ENCODE assay signal across 8 mouse cellular contexts in genomic region chr4:118178952-118179466, GRCm38 (mm10). TPM values are rescaled to one million over a fixed set of nuclear protein-coding genes. Genes with fewer than 3 reads are reported as not detected.
DNase-seq lines count a peak whose midpoint lies in the region; ATAC-seq and TF ChIP-seq lines count a peak whose summit lies in the region.

No protein-coding gene starts in this region.

- H3K36me3 ChIP-seq in heart, embryonic 16.5 days (ENCODE audit: control insufficient read depth, insufficient read depth): peaks cover 33% of the 10 kb centered on the region
- peaks cover 28% of the 10 kb centered on the region for H3K36me3 ChIP-seq in hindbrain, postnatal 0 days (ENCODE audit: insufficient read depth, low read length)
- H3K36me3 ChIP-seq in midbrain, embryonic 15.5 days (replicated peaks): peaks cover 29% of the 10 kb centered on the region

- TF ChIP-seq CTCF in bone marrow macrophage, adult 2 months (IDR thresholded peaks at IDR 0.05; ENCODE audit: low read depth, low read length): no peak
- TF ChIP-seq CTCF in hindbrain, postnatal 0 days (IDR thresholded peaks at IDR 0.05; ENCODE audit: low read depth): no peak

- H3K4me3 ChIP-seq in heart, embryonic 16.5 days (ENCODE audit: low read length): peak overlapping the region; percentile 88
- H3K4me3 ChIP-seq in bone marrow macrophage, adult 2 months (ENCODE audit: insufficient read depth, low read length): peak overlapping the region; percentile 77
- peak overlapping the region; percentile 82 for H3K4me3 ChIP-seq in hindbrain, postnatal 0 days (ENCODE audit: low read length)
- peak overlapping the region; percentile 78 for H3K4me3 ChIP-seq in midbrain, embryonic 15.5 days

- H3K9ac ChIP-seq in heart, embryonic 16.5 days (ENCODE audit: low read length): peak overlapping the region; percentile 93
- H3K9ac ChIP-seq in hindbrain, postnatal 0 days (replicated peaks; ENCODE audit: low read length): peak overlapping the region; percentile 77
- H3K9ac ChIP-seq in midbrain, embryonic 15.5 days: peak overlapping the region; percentile 78

- under 1% methylated on average over 12 of the region's 12 CpGs for WGBS in heart, embryonic 16.5 days
- under 1% methylated on average over 12 of the region's 12 CpGs for WGBS in hindbrain, postnatal 0 days
- 1% methylated on average over 12 of the region's 12 CpGs for WGBS in midbrain, embryonic 15.5 days

- peak overlapping the region; percentile 71 for H3K27ac ChIP-seq in heart, embryonic 16.5 days (ENCODE audit: low read length)
- H3K27ac ChIP-seq in bone marrow macrophage, adult 2 months (ENCODE audit: insufficient read depth, low read depth, low read length): peak overlapping the region; percentile 16
- peak overlapping the region; percentile 95 for H3K27ac ChIP-seq in hindbrain, postnatal 0 days
- H3K27ac ChIP-seq in midbrain, embryonic 15.5 days: peak overlapping the region; percentile 99

- intact Hi-C loops in heart, postnatal 14 days (cut with DNase I): no loop called here

- TF ChIP-seq POLR2A in bone marrow macrophage, adult 2 months (IDR thresholded peaks at IDR 0.05; ENCODE audit: borderline replicate concordance, low read depth, low read length): no peak

- no peak for DNase-seq in heart, postnatal 14 days
- DNase-seq in hindbrain, postnatal 0 days (ENCODE audit: low spot score): no peak
- no peak for DNase-seq in gastrocnemius, adult 8-10 months (ENCODE audit: low spot score in 2 of 2)
- no peak for DNase-seq in gastrocnemius, adult 18-20 months (ENCODE audit: low spot score)
- no peak for DNase-seq in cerebellum, adult 9-11 months

- H3K9me3 ChIP-seq in heart, embryonic 16.5 days (replicated peaks; ENCODE audit: control insufficient read depth, low read length): no peaks in the 10 kb centered on the region
- no peaks in the 10 kb centered on the region for H3K9me3 ChIP-seq in hindbrain, postnatal 0 days (ENCODE audit: low read length)
- no peaks in the 10 kb centered on the region for H3K9me3 ChIP-seq in midbrain, embryonic 15.5 days

- ATAC-seq in heart, embryonic 16.5 days (replicated peaks; ENCODE audit: extremely low read depth, insufficient read depth, low FRiP score): no peak
- ATAC-seq in hindbrain, postnatal 0 days: no peak
- no peak for ATAC-seq in midbrain, embryonic 15.5 days (replicated peaks)

- no peaks in the 10 kb centered on the region for H3K27me3 ChIP-seq in heart, embryonic 16.5 days (ENCODE audit: control insufficient read depth, insufficient read depth, low read length)
- no peaks in the 10 kb centered on the region for H3K27me3 ChIP-seq in hindbrain, postnatal 0 days (ENCODE audit: insufficient read depth, low read length)
- no peaks in the 10 kb centered on the region for H3K27me3 ChIP-seq in midbrain, embryonic 15.5 days (replicated peaks)

- H3K4me2 ChIP-seq in heart, embryonic 16.5 days (ENCODE audit: low read depth, low read length): peak overlapping the region; percentile 78
- H3K4me2 ChIP-seq in hindbrain, postnatal 0 days (ENCODE audit: low read depth, low read length): peak overlapping the region; percentile 61
- peak overlapping the region; percentile 73 for H3K4me2 ChIP-seq in midbrain, embryonic 15.5 days

- H3K4me1 ChIP-seq in heart, embryonic 16.5 days (ENCODE audit: control insufficient read depth, insufficient read depth, low read length): peaks cover 12% of the 10 kb centered on the region
- peaks cover 11% of the 10 kb centered on the region for H3K4me1 ChIP-seq in bone marrow macrophage, adult 2 months (ENCODE audit: control insufficient read depth, insufficient read depth, low read length)
- peaks cover 4% of the 10 kb centered on the region; the same call in 1 of the 2 replicates for H3K4me1 ChIP-seq in hindbrain, postnatal 0 days (ENCODE audit: insufficient read depth, low read length)
- H3K4me1 ChIP-seq in midbrain, embryonic 15.5 days: peaks cover 16% of the 10 kb centered on the region

RNA-seq across cellular contexts. Expression of gene Kdm4a, which starts 0.8 kb away (rescaled TPM):
- 19.0 and 19.4 TPM in 2 replicates for polyA plus RNA-seq in heart, embryonic 16.5 days (2015; fragmentation: Nextera tagmentation; extraction: Ambion mirVana)
- 10 to 100 TPM; 34.8 to 36.6 TPM for total RNA-seq in heart, postnatal 14 days (2021)
- 26.0 and 30.9 TPM in 2 replicates for polyA plus RNA-seq in bone marrow macrophage, adult 2 months (2012; ENCODE audit: insufficient read depth, insufficient read length, missing spikeins)
- total RNA-seq in hindbrain, postnatal 0 days (2014; rRNA removed): 87.1 and 93.7 TPM in 2 replicates
- polyA plus RNA-seq in hindbrain, postnatal 0 days (2015; fragmentation: Nextera tagmentation; extraction: Ambion mirVana): 32.5 and 33.6 TPM in 2 replicates
- 51.8 and 53.8 TPM in 2 replicates for polyA plus RNA-seq in midbrain, embryonic 15.5 days (2015; fragmentation: Nextera tagmentation; extraction: Ambion mirVana)
- 10 to 100 TPM; 15.2 to 18.1 (median 16.4) TPM for total RNA-seq in gastrocnemius, adult 8-10 months (2022)
- 10 to 100 TPM; 18.0 to 18.8 TPM for total RNA-seq in gastrocnemius, adult 18-20 months (2021)

RNA-seq across cellular contexts. Expression of gene St3gal3, which starts 44.3 kb away (rescaled TPM):
- polyA plus RNA-seq in heart, embryonic 16.5 days (2015; fragmentation: Nextera tagmentation; extraction: Ambion mirVana): 7.8 and 8.9 TPM in 2 replicates
- 10 to 100 TPM; 44.5 to 48.1 TPM for total RNA-seq in heart, postnatal 14 days (2021)
- 15.1 and 18.6 TPM in 2 replicates for polyA plus RNA-seq in bone marrow macrophage, adult 2 months (2012; ENCODE audit: insufficient read depth, insufficient read length, missing spikeins)
- total RNA-seq in hindbrain, postnatal 0 days (2014; rRNA removed): 50.2 and 50.9 TPM in 2 replicates
- polyA plus RNA-seq in hindbrain, postnatal 0 days (2015; fragmentation: Nextera tagmentation; extraction: Ambion mirVana): 11.3 and 11.8 TPM in 2 replicates
- 12.6 and 12.9 TPM in 2 replicates for polyA plus RNA-seq in midbrain, embryonic 15.5 days (2015; fragmentation: Nextera tagmentation; extraction: Ambion mirVana)
- 10 to 100 TPM; 76.0 to 83.1 (median 80.6) TPM for total RNA-seq in gastrocnemius, adult 8-10 months (2022)
- total RNA-seq in gastrocnemius, adult 18-20 months (2021): 10 to 100 TPM; 70.4 to 73.6 TPM

Comparison
In these comparisons a context has a peak if more than half of its experiments do, and no peak if none do; other contexts are left out.
1. H3K27ac ChIP-seq: peak in every context shown above with its lines; median percentile 99 in midbrain, embryonic 15.5 days; 95 in hindbrain, postnatal 0 days; 71 in heart, embryonic 16.5 days; 16 in bone marrow macrophage, adult 2 months.